22 mouse cellular contexts compared by ENCODE assay signal in genomic region chr8:84345493-84345892, GRCm38 (mm10). TPM values are rescaled to one million over a fixed set of nuclear protein-coding genes. Genes with fewer than 3 reads are reported as not detected.
A peak's percentile ranks its signal among the peaks of the same experiment; 100 is the strongest.
DNase-seq lines count a peak whose midpoint lies in the region; ATAC-seq and TF ChIP-seq lines count a peak whose summit lies in the region.
"Had no signal": no experiment of that assay in that cellular context is flagged by ENCODE, and none has a peak within 500 bp of the region (broad histone marks: within the 10 kb centered on the region; RNA-seq: fewer than 3 reads in every experiment).

No protein-coding gene starts in this region.

- no peak overlapping the region for H3K4me3 ChIP-seq in cerebellum, adult 2 months (replicated peaks; ENCODE audit: insufficient read depth, low read depth, low read length)
- H3K4me3 ChIP-seq in limb, embryonic 11.5 days (ENCODE audit: low read depth, low read length) = no peak overlapping the region
- no peak overlapping the region for H3K4me3 ChIP-seq in limb, embryonic 10.5 days

- H3K36me3 ChIP-seq in limb, embryonic 11.5 days (ENCODE audit: control insufficient read depth, insufficient read depth, low read length) = no peaks in the 10 kb centered on the region; the same call in 1 of the 2 replicates
- no peaks in the 10 kb centered on the region for H3K36me3 ChIP-seq in limb, embryonic 10.5 days
- H3K36me3 ChIP-seq: G1E had no signal

- peaks cover 45% of the 10 kb centered on the region for H3K4me1 ChIP-seq in cerebellum, adult 2 months (ENCODE audit: control insufficient read depth, insufficient read depth, low read length)
- H3K4me1 ChIP-seq in limb, embryonic 11.5 days (ENCODE audit: control insufficient read depth, insufficient read depth, low read length) = no peaks in the 10 kb centered on the region
- H3K4me1 ChIP-seq in limb, embryonic 10.5 days = no peaks in the 10 kb centered on the region

- no peak overlapping the region for H3K4me2 ChIP-seq in limb, embryonic 11.5 days (ENCODE audit: low read depth, severe bottlenecking)

- ATAC-seq in cerebellum, adult (ENCODE audit: insufficient number of reproducible peaks, low FRiP score, low TSS enrichment) = no peak
- no peak for ATAC-seq in limb, embryonic 11.5 days (ENCODE audit: insufficient number of reproducible peaks, low FRiP score, low TSS enrichment, low read depth)
- ATAC-seq: activated CD4-positive, CD25-positive, alpha-beta regulatory T cell, adult 4 months; CD4-positive, CD25-positive, alpha-beta regulatory T cell, adult 4 months; Patski had no signal

- H3K9ac ChIP-seq in limb, embryonic 11.5 days (ENCODE audit: low read length) = 0 out of 2 replicates have a peak overlapping the region, but pooled peaks have one; percentile 2

- no peak for TF ChIP-seq POLR2A in cerebellum, adult 2 months (IDR thresholded peaks at IDR 0.05; ENCODE audit: borderline replicate concordance, insufficient read depth, low read length)

- TF ChIP-seq CTCF in cerebellum, adult 2 months (IDR thresholded peaks at IDR 0.05; ENCODE audit: borderline replicate concordance, insufficient read depth, low read depth, low read length) = no peak

- H3K27me3 ChIP-seq in cerebellum, adult 2 months (ENCODE audit: control insufficient read depth, insufficient read depth, low read length) = no peaks in the 10 kb centered on the region
- no peaks in the 10 kb centered on the region for H3K27me3 ChIP-seq in limb, embryonic 11.5 days (ENCODE audit: control insufficient read depth, insufficient read depth, low read length)
- peaks cover 19% of the 10 kb centered on the region for H3K27me3 ChIP-seq in limb, embryonic 10.5 days (ENCODE audit: low read depth, poor library complexity, severe bottlenecking)

- DNase-seq in cerebellum, adult 2 months = no peak
- no peak for DNase-seq in cerebellum, adult 9-10 months
- DNase-seq in cerebellum, postnatal 10 days = peak; percentile 60 to 63
- DNase-seq in cerebellum, adult 8-10 months = no peak
- peak; percentile 34 to 45 for DNase-seq in cerebellum, postnatal 25 days
- no peak for DNase-seq in limb, embryonic 11.5 days (ENCODE audit: low spot score)
- DNase-seq in limb, embryonic 10.5 days (ENCODE audit: low spot score) = no peak
- DNase-seq: adrenal gland, adult 2 months; adrenal gland, adult 8-10 months; adrenal gland, postnatal 10 days; adrenal gland, postnatal 14 days; adrenal gland, postnatal 25 days; adrenal gland, postnatal 36 days; B cell, adult 2 months; cerebellum, adult 11 months; cerebellum, adult 11-12 months; cerebellum, adult 18-20 months had no signal

- H3K27ac ChIP-seq in cerebellum, adult 2 months (ENCODE audit: insufficient read depth, low read length) = peak overlapping the region; percentile 52
- H3K27ac ChIP-seq in limb, embryonic 11.5 days (replicated peaks; ENCODE audit: low read depth, low read length) = no peak overlapping the region
- H3K27ac ChIP-seq in limb, embryonic 10.5 days = no peak overlapping the region

- WGBS in cerebellum, adult 2 months = 58% methylated on average over 7 of the region's 7 CpGs
- 78% methylated on average over 7 of the region's 7 CpGs for WGBS in limb, embryonic 11.5 days
- 82% methylated on average over 7 of the region's 7 CpGs for WGBS in limb, embryonic 10.5 days

- no peaks in the 10 kb centered on the region for H3K9me3 ChIP-seq in limb, embryonic 11.5 days (ENCODE audit: control insufficient read depth, low read length)
- no peaks in the 10 kb centered on the region for H3K9me3 ChIP-seq in limb, embryonic 10.5 days (replicated peaks)
- H3K9me3 ChIP-seq: G1E had no signal

RNA-seq across cellular contexts. Expression of gene Cacna1a, which starts 42.7 kb away (rescaled TPM):
- 220 and 260 TPM in 2 replicates for polyA plus RNA-seq in cerebellum, adult 2 months (2012; rRNA removed)
- 5.3 and 9.1 TPM in 2 replicates for polyA plus RNA-seq in limb, embryonic 11.5 days (2014; fragmentation: Nextera tagmentation; extraction: Ambion mirVana)
- 5.9 and 6.4 TPM in 2 replicates for polyA plus RNA-seq in limb, embryonic 10.5 days (2016; fragmentation: Nextera tagmentation; extraction: Ambion mirVana)

Comparison
In these comparisons a context has a peak if more than half of its experiments do, and no peak if none do; other contexts are left out.
1. DNase-seq: peak in cerebellum, postnatal 10 days (2 of 2) and cerebellum, postnatal 25 days (2 of 2); none in cerebellum, adult 2 months (0 of 2), cerebellum, adult 9-10 months (single experiment), cerebellum, adult 8-10 months (single experiment), limb, embryonic 11.5 days (single experiment) and limb, embryonic 10.5 days (single experiment).
2. RNA of gene Cacna1a, which starts 42.7 kb away (polyA plus RNA-seq): 220 to 260 TPM in cerebellum, adult 2 months; 5.9 to 6.4 TPM in limb, embryonic 10.5 days and 5.3 to 9.1 TPM in limb, embryonic 11.5 days; every median in the first group is over 10 times any median in the second.